Mouse (Mus musculus): ENCODE data around the gene Capn11.

Gene Capn11

DNA sequence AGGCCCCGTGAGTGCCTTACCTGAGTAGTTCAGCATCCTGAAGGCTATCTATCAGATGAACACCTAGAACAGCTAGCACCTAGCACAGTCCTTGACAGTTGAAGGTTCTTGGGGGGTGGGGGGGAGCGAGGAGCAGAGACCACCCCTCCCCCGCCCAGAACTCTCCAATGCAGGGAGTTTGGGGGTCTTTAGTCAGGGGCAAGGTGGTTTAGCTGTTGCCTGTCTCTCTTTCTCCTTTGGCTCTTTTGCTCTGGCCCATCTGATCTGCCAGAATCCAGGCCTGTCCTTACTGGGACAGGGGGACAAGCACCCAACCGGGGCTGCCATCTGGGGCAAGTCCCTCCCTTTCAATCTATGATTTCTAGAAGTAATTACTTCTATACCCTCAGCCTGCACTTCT is at the start of gene Capn11:
Gene Capn11 (minus strand): TSS at position 101 of the 400 bp plus-strand sequence.
- no peak for DNase-seq (ENCODE audit: inconsistent ontology term)

DNA sequence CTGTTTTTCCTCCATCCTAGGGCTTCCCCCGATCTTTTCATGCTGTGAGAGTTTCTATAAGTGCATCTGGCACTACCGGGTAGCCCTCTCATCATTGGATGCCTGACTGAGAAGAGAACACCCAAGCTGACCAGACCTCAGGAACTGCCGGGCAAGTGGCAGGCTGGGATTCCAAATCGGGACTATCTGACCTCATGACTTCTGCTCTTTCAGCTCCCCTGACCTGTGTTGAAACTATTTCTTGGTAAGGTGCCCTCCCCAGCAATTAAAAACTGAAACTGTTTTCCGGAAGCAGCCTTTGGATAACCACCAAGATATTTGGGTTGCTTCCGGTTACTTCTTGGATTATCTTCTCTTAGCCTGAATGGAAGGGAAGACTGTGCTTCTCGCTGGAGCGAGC is 49.1 kb upstream of the Capn11 start:
- no peak for DNase-seq (ENCODE audit: inconsistent ontology term)

DNA sequence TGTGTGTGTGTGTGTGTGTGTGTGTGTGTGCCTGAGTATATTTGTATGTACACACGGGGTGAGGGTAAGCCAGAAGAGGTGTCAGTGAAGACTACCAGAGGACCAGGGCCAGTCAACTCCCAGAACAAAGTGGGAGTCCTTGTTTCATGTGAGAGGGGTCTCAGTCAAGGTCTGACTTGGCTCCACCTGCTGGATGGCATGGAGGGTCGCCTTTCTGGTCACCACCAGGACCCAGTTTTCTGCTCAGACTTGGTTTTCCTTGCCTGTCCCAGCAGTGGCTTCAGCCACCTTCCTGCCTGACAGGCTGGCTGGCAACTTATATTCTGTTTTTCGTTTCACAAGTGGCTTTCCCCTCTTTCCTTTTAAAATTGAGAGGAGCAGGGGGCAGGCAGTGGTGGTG is 48.3 kb upstream of the Capn11 start:
- DNase-seq (ENCODE audit: inconsistent ontology term), result no peak

DNA sequence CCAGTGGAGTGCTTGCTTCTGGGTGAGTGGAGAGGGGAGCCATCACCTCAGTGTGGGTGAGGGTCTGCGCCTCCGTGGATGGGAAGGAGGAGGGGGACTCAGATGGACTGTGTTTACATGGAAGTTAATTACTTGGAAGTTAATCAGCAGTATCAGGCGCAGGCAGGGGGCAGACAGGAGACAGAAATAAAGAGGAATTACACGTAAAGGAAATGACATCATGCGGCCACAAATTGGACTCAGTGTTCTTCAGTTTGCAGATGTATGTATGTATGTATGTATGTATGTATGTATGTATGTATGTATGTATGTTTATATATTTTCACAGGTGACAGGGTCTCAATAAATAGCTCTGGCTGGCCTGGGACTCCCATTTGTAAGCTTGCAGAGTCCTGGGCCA is 47.7 kb upstream of the Capn11 start:
- no peak for DNase-seq (ENCODE audit: inconsistent ontology term)

DNA sequence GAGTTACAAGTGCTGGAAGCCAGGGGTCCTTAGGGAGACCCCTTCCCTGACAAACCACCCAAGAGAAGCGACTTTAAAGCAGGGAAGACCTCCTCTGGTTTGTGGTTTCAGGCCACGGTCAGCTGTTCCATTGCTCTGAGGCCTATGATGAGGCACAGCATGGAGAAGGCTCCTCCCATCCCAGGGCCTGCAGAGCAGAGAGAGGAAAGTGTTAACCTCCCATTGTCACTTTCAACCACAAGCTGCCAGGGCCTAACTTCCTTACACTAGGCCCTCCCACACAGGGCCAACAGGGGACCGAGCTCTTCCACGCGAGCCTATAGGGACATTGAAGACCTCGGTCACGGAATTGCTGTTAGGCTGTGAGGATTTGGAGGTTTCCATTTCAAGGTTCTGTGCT is 44.1 kb upstream of the Capn11 start:
- DNase-seq (ENCODE audit: inconsistent ontology term), result no peak

DNA sequence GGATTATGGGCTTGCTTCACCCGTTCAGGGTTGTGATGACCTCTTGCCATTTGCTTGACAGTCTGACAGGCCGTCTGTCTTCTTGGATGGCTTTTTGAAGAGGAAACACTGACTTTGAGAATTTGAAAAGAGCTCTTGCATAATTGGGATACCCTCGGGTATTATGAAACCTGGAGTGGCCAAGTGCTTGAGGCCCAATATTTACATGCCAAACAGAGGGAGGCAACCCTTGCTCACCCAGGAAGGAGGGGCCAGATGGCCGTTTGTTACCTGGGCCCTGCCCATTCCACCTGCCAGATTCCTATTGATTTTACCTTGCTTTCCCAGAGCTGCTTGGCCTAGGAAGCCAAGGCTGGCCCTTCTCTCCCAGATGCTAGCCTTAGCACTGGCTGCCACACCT is 43.1 kb upstream of the Capn11 start:
- no peak for DNase-seq (ENCODE audit: inconsistent ontology term)

DNA sequence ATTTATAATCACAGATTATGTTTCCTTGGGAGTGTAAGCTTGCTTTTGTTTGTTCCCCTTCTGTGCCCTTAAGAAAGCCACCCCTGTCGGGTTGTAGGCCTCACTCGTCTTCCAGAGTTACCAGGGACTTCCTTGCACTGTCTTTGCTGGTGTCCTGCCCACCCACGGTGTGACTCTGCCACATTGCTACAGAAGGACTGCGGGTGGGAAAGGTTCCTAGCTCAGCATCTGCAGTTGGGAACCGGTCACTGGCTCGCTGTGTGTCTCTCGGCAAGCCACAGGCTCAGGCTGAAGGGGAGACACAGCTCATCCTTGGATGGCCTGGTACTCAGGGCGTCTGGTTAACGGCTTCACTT is 42.1 kb upstream of the Capn11 start:
- no peak for DNase-seq (ENCODE audit: inconsistent ontology term)

DNA sequence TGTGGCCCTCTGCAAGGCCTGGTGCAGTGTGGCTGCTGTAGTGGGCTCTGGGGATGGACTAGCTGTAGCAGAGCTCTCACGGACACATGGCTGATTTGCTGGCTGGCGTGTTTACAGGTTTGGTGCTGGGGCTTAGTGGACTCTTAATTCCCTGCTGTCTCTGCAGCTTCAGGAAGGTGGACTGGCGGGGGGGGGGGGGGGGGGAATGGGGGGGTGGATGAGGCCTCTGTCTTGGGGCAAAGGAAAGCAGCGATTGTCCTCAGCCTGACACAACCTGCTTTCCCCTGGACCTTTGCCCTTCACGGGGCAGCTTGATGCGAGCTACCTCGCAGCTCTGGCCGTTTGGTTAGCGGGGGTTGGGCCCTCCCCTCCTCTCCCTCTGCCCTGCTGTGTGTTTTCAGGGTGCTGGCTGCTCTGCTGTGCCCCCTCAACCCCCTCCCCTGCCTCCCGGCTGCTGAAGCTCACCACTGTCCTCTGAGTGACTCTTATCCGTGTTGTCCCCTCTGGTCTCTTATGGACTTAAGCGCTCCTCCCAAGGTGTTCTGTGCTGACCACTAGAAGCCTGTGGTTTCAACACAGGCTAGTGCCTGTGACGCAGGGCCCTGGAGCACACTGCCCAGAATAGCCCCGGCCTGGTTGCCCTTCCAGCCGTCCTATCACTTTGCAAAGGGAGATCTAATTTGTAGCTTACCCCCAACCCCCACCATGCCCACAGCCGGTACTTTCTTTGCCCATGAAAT is 41.5 kb upstream of the Capn11 start:
- no peak for DNase-seq (ENCODE audit: inconsistent ontology term)

DNA sequence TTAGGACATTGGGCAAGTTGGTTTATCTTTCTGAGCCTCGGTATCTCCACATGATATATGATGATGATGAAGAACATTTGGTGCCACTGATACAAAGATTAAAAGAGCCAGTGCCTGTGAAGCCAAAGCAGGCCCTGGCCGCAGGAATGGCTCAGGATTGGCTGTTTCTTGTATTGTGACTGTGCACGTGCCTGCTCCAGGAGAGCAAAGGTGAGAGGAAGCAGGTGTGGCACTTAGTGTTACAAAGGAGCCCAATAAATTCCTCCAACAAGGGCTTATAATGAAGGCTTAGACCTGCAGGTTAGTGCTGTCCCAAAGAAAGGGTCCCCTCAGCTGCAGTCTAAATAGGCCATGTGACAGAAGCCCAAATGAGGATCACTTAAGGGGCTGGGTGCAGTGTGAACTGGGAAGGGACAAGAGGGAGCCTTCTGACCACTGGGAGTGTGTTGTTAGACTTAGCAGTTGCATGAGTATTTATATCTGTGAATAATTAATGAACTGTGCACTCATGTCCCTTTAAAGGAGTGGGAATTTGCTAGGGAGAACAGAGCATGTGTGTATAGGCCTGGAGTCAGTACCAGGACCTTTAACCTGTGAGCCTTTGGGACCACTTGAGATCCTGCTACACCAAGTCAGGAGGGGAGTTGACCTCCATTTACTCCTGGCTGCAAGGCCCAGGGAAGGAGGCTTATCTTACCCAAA is 40.1 kb upstream of the Capn11 start:
- DNase-seq (ENCODE audit: inconsistent ontology term), result no peak

DNA sequence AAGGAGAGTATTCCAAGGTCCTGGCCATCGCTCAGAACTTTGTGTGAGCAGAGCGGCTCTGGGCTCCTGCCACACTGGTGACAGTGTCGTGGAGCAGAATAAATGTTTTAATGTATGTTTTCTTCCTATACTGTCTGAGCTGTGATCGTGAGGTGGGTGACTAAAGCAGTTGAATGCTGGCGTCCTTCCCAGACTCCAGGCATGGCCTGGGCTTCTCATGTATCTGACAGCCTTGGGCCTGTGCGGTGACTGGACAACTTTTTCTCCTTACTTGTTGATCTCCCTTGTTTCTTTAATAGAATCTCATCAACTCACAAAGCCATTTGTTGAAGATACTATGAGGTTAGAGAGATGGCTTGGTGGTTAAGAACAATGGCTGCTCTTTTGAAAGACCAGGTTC is 39.2 kb upstream of the Capn11 start:
- DNase-seq (ENCODE audit: inconsistent ontology term), result no peak

DNA sequence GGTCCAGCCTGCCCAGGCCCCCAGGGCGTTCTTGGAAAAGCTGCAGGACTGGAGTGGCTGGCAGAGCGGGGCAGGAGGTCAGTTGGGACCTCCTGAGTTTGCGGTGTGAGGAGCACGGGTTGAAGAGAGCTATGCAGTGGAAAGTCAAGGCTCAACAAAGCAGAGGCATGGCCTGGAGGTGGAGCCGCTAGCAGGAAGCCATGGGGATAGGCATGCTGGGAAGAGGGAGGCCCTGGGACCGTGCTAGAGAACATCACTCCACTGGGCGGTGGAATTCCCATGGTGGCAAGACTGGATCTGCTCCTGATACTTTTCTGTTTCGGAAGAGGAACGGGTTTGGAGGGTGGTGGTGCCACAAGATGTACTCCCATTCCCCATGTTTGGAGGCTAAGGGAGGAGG is 37.9 kb upstream of the Capn11 start:
- DNase-seq (ENCODE audit: inconsistent ontology term), result no peak

DNA sequence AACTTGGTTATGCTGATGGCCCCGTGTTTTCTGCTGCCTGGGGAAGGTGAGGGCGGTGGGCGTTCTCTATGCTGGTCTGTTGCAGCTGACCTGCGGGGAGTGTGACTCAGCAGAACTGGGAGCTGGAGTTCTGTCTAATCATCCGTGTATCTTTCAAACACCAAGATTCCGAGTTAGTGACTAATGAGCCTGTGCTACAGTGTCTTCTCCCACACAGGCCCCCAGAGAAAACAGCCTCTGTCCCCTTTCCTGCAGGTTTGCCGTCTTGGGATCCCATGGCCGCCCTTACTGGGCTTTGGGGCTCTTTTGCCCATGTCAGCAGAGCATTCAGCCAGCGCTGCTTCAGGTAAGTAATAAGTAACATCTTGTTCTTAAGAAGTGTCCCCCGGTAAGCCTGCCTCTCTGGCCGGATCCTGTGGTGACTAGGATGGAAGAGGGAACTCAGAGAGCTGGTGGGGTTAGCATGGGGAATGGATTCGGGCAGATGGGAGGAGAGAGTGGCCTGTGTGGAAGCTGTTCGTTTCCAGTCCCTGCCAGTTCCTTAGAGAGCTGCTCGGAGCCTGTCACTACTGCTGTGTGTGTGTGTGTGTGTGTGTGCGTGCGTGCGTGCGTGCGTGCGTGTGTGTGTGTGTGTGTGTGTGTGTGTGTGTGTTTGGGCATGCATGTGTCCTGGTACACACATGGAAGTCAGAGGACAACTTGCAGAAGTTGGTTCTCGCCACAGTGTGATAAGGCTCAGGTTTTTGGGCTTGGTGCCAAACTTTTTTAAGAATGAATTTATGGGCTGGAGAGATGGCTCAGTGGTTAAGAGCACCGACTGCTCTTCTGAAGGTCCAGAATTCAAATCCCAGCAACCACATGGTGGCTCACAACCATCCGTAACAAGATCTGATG is 36.3 kb upstream of the Capn11 start:
- peak; percentile 89 for DNase-seq (ENCODE audit: inconsistent ontology term)

DNA sequence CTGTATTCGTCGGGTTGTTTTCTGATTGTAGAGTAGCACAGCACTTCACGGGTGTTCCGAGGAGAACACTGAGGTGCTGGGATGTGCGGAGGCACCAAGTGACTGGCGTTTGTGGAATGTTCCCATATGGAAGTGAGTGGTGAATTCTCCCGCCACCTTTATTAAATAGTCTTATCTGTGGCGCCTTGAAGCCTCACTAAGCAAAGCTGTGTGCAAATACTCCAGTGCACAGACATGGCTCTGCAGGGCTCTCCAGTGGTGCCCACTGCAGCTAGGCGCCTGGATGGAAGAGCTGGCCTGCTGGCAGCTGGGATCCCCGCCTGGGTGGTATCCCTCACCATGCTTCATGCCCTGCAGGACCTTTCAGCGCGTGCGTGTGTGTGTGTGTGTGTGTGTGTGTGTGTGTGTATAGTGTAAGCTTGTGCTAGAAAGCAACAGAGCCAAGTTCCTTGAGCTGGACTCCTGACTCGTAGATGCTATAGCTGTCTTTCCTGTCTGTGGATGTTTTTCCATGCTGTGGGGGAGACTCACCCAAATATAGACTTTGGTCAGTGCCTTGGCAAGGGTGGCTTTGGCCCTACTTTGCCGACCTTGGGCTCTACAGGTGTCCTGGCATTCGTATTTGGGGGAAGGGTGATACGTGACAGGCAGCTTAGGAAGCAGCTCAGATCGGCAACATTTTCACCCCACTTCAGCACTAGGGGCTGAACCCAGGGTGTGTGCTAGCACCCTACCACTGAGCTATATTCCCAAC is 34.9 kb upstream of the Capn11 start:
- no peak for DNase-seq (ENCODE audit: inconsistent ontology term)

DNA sequence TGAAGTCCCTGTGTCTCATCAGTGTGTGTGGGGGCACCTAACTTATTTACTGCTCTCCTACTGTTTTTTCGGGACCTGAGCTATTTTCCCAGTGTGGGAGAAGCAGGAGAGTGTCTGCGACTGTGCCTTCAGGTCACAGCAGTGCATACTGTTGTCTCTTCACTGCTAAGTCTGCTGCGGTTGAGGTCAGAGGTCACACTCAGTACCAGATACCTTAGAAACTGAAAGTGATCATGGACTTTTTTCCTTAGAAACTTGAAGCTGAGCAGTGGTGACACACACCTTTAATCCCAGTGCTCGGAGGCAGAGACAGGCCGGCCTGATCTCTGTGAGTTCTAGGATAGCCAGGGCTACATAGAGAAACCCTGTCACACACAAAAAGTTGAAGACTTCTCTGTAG is 33.0 kb upstream of the Capn11 start:
- no peak for DNase-seq (ENCODE audit: inconsistent ontology term)

DNA sequence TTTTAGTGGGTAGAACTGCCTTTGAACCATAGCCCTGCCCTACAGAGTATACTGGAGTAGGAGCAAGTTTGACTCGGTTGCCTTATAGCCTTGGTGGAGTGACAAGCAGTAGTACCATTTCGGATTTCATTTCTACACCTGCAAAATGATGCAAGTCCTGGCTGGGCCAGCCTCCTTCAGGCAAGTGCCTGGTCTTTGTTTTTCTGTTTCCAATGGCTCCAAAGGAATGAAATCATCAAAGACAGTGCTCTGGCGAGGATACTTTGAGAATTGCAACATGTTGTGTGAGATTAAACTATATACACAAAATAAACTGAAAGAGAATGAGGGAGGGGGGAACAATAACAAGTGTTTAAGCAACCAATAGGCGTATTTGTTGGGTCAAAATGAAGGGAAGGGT is 30.9 kb upstream of the Capn11 start:
- DNase-seq (ENCODE audit: inconsistent ontology term), result no peak

DNA sequence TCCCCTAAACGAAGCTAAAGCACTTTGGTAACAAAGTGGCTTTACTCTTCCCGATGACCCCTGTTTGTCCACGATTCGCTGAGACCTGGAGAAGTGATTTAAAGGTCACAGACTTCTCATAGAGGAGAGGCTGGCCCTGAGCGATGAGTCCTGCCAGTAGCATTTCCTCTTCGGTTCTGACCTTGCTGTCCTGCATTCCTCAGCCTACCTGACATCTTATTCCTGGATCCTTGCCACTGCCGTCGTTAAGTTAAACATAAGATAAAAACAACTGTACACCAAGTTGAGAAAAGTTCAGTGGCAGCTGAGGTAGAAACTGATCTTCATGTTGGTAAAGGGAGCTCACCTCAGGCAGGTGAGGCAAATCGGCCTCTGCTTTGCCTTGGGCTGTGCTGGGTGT is 30.0 kb upstream of the Capn11 start:
- no peak for DNase-seq (ENCODE audit: inconsistent ontology term)

DNA sequence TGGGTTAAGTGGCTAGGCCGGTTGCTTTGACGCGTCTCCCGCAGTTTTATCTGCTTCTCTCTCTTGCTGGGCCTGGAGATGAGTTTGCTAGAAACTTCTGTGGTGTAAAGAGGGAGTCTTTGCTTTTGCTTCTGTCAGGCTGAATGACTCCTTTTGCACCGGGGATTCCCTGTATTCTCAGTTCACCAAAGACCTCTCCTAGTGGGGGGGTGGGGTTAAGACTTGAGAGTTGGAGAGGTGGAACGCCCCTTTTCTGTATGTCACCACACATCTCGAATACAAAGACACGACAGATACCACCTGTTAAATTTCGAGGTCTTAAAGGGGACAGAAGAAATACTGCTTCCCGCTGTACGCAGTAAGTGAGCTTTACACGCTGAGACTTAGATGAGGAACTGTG is 27.6 kb upstream of the Capn11 start, which contains the start of gene Tmem63b:
Gene Tmem63b (minus strand): TSS at position 190 of the 400 bp plus-strand sequence.
- DNase-seq (ENCODE audit: inconsistent ontology term), result peak; percentile 59

DNA sequence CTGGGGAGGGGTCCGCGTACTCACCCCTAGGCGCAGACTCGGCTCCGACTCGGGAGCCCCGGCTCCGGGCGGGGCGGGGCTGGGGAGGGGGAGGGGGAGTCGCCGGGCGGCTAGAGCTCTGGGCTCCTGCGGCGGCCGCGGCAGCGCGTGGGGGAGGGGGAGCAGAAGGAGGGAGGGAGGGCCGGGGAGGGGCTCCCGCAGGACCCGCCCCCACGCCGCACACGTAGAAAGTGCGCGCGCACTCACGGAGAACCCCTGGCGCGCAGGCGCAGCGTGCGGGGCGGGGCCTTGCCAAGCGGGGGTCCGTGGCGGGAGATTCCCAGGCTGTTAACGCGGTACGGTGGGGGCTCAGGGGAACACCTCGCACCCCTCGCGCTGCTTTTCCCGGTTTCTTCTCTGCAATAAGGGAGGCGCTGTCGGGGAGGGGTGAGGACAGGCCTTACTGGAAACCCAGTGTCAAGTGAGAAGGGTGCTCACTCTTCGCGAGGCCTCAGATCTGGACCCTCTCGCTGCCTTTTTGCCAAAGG is 27.0 kb upstream of the Capn11 start, which contains the start of gene Mrpl14:
Gene Mrpl14 (plus strand): TSS at position 230 of the 527 bp plus-strand sequence.
- peak; percentile 96 for DNase-seq (ENCODE audit: inconsistent ontology term)

DNA sequence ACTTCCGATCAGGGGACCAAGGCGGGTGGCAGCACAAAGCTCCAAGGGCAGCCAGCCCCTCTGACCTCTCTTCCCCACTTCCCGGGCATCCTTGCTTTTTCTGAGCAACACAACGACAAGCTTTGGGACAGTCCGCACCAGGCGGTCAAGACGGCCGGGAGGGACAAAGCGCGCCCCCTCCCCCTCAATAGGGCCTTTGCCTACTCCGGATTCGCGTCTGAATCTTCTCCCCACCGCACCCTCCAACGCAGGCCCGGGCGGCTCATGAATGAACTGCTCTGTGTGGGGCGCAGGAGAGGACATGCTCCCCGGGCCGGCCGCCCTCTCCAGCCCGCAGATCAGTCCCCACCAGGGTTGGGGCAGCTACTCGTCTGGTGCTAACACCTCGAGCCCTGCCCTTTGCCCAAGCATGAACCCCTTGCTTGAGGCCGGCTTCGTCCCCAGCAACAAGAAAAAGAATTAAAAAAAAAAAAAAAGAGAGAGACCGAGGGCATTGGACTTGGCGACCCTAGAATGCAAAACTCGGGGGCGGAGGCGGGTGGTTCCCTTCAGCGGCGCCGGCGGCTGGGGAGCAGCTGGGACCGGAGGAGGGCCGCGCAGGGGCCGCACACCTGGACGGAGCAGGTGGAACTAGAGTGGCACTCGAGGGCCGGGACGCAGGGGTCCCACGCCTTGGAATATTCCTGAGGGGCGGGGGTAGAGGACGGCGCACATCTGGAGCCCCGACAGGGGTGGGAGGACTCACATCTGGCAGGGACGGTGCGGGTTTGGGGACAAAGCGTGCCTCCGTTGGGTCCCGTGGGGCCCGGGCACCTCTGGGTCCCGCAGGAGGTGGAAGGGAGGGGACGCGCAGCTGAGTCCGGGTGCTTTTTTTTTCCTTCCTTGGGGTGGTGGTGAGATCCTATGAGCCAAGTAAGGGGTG is 26.3 kb upstream of the Capn11 start:
- DNase-seq (ENCODE audit: inconsistent ontology term), result peak; percentile 72

DNA sequence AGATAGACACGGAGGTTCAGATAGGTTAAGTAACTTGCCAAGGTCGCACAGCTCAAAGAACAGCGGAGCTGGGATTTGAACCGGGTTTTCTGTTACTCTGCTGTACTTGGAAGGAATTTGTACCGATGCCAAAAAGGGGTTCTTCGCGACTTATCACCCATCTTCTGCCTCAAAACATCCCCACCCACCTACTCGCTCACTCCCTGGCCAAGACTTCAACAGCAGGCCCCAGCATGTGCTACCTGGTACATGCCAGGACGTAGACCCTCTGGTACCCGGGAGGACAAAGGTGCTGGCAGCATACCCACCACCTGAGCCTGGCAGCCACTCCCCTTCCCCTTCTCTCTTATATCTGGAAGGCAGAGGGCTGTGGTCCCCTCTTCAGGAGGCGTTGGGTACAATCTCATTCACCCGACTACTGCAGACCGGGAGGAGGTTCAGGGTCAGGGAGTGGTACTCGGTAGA is 25.6 kb upstream of the Capn11 start:
- no peak for DNase-seq (ENCODE audit: inconsistent ontology term)
